Mouse (Mus musculus) brain, embryonic 14.5 days (tissue): ENCODE data around the gene Rgs12. TPM values are rescaled to one million over a fixed set of nuclear protein-coding genes. Genes with fewer than 3 reads are reported as not detected.

Experiments used
- DNase-seq: peaks from one replicate; pipeline ENCODE4 v3.0.0-alpha.2; 2011; ENCODE audit warnings: low read depth
- CTCF ChIP-seq: fragments of 200-500 bp; IDR thresholded peaks from 2 replicates; pipeline ENCODE4 v1.5.1; 2012; ENCODE audit warnings: inconsistent platforms, mild to moderate bottlenecking, moderate library complexity, borderline replicate concordance; ENCODE audit not compliant: insufficient read depth, insufficient read length; ENCODE audit errors: extremely low read depth
- POLR2A ChIP-seq: fragments of 200-500 bp; IDR thresholded peaks from 2 replicates; pipeline ENCODE4 v1.6.1; 2012; ENCODE audit warnings: mild to moderate bottlenecking, inconsistent platforms, borderline replicate concordance; ENCODE audit not compliant: poor library complexity, insufficient read depth, insufficient read length, severe bottlenecking; ENCODE audit errors: extremely low read depth
- polyA plus RNA-seq: library from polyadenylated mRNA; depleted of rRNA; stranded (reverse); fragments of >200 nt; gene quantifications from 2 replicates; pipeline ENCODE4 v1.2.3, GENCODE M21; 2012

The Rgs12 gene
- polyA plus RNA-seq, 1 experiment, result 60.9 TPM

GRCm38 (mm10) chr5:34943428-34943827 lies 5.8 kb upstream of the Rgs12 start:
- no peak for DNase-seq
- TF ChIP-seq CTCF (no peak), POLR2A (no peak)

- DNase-seq, result peak; percentile 68
- TF ChIP-seq CTCF (no peak), POLR2A (no peak)
Measured at GRCm38 (mm10) chr5:34949769-34950211, 545 bp downstream of the Rgs12 start.

GRCm38 (mm10) chr5:34950486-34951160 lies 1.4 kb downstream of the Rgs12 start:
- DNase-seq, result peak; percentile 69

GRCm38 (mm10) chr5:34951161-34951834 lies 2.1 kb downstream of the Rgs12 start:
- no peak for DNase-seq
- TF ChIP-seq POLR2A, result no peak
- no peak for TF ChIP-seq CTCF

More at GRCm38 (mm10) chr5:34950486-34951160, 1.4 kb downstream of the Rgs12 start:
- TF ChIP-seq CTCF, result no peak
- no peak for TF ChIP-seq POLR2A

GRCm38 (mm10) chr5:34954508-34954907 lies 5.3 kb downstream of the Rgs12 start:
- peak; percentile 58 for DNase-seq
- no peak for TF ChIP-seq POLR2A
- TF ChIP-seq CTCF, result no peak

- peak; percentile 60 for DNase-seq
- TF ChIP-seq POLR2A, result no peak
- TF ChIP-seq CTCF, result no peak
Measured at GRCm38 (mm10) chr5:34955630-34956029, 6.4 kb downstream of the Rgs12 start.

GRCm38 (mm10) chr5:34956151-34956550 lies 6.9 kb downstream of the Rgs12 start:
- DNase-seq, result no peak
- TF ChIP-seq CTCF, result no peak
- TF ChIP-seq POLR2A, result no peak

- TF ChIP-seq POLR2A (no peak), CTCF (no peak)
- DNase-seq, result peak; percentile 82
Measured at GRCm38 (mm10) chr5:34957015-34957414, 7.8 kb downstream of the Rgs12 start.

GRCm38 (mm10) chr5:34960021-34960420 lies 10.8 kb downstream of the Rgs12 start:
- no peak for TF ChIP-seq CTCF
- TF ChIP-seq POLR2A, result no peak
- no peak for DNase-seq

- TF ChIP-seq POLR2A (no peak), CTCF (no peak)
- no peak for DNase-seq
Measured at GRCm38 (mm10) chr5:34965531-34965930, 16.3 kb downstream of the Rgs12 start.

GRCm38 (mm10) chr5:34968386-34968785 lies 19.1 kb downstream of the Rgs12 start:
- TF ChIP-seq POLR2A, result no peak
- TF ChIP-seq CTCF, result no peak
- DNase-seq, result no peak

- TF ChIP-seq CTCF, result no peak
- no peak for TF ChIP-seq POLR2A
- no peak for DNase-seq
Measured at GRCm38 (mm10) chr5:34972471-34972870, 23.2 kb downstream of the Rgs12 start.

GRCm38 (mm10) chr5:34973560-34974317 lies 24.5 kb downstream of the Rgs12 start:
- DNase-seq, result no peak
- TF ChIP-seq CTCF (no peak), POLR2A (no peak)

- DNase-seq, result no peak
- TF ChIP-seq CTCF (no peak), POLR2A (no peak)
Measured at GRCm38 (mm10) chr5:34974773-34975443, 25.7 kb downstream of the Rgs12 start.
